Mouse (Mus musculus) intestine, postnatal 0 days (tissue): ENCODE measurements around the gene Cldn22. TPM values are rescaled to one million over a fixed set of nuclear protein-coding genes. Genes with fewer than 3 reads are reported as not detected.
A peak's percentile ranks its signal among the peaks of the same experiment; 100 is the strongest.

ENCODE experiments used
- ATAC-seq: fragments of 200-750 bp; cut with Nextera tagmentation; 2 replicates; pipeline ENCODE4 v1.8.0; 2017; ENCODE audit warnings: mild to moderate bottlenecking, moderate TSS enrichment, moderate library complexity
- H3K27ac ChIP-seq: fragments of 300-500 bp; sonication (generic); 2 replicates; pipeline ENCODE4 v1.5.1; 2014; ENCODE audit warnings: mild to moderate bottlenecking, low read depth, low read length, moderate library complexity
- H3K27me3 ChIP-seq: fragments of 300-500 bp; sonication (generic); replicated peaks from 2 replicates; pipeline ENCODE4 v1.6.1; 2014; ENCODE audit warnings: low read length, mixed read lengths; ENCODE audit not compliant: control insufficient read depth, insufficient read depth
- H3K36me3 ChIP-seq: fragments of 300-500 bp; sonication (generic); 2 replicates; pipeline ENCODE4 v1.6.1; 2014; ENCODE audit warnings: mild to moderate bottlenecking, moderate library complexity; ENCODE audit not compliant: control insufficient read depth, insufficient read depth
- H3K4me1 ChIP-seq: fragments of 300-500 bp; sonication (generic); replicated peaks from 2 replicates; pipeline ENCODE4 v1.6.1; 2014; ENCODE audit warnings: antibody characterized with exemption, low read length, mixed read lengths; ENCODE audit not compliant: control insufficient read depth, insufficient read depth
- H3K4me2 ChIP-seq: fragments of 300-500 bp; sonication (generic); replicated peaks from 2 replicates; pipeline ENCODE4 v1.6.1; 2014; ENCODE audit warnings: low read depth, mild to moderate bottlenecking, moderate library complexity
- H3K4me3 ChIP-seq: fragments of 300-500 bp; sonication (generic); 2 replicates; pipeline ENCODE4 v1.5.1; 2014; ENCODE audit warnings: low read depth, low read length
- H3K9ac ChIP-seq: fragments of 300-500 bp; sonication (generic); 2 replicates; pipeline ENCODE4 v1.6.1; 2014; ENCODE audit warnings: mild to moderate bottlenecking, low read depth, low read length
- H3K9me3 ChIP-seq: fragments of 300-500 bp; sonication (generic); 2 replicates; pipeline ENCODE4 v1.6.1; 2016; ENCODE audit warnings: mixed run types; ENCODE audit not compliant: control insufficient read depth
- CTCF ChIP-seq: sonication (generic); IDR thresholded peaks from 2 replicates; pipeline ENCODE4 v1.5.1; 2016; ENCODE audit warnings: low read depth, mild to moderate bottlenecking, control low read depth, antibody characterized with exemption, moderate library complexity
- WGBS: fragments of 180-500 bp; shearing (Covaris S2); extraction: QIAGEN DNeasy Blood & Tissue Kit; methylation state at CpG from one replicate; pipeline ENCODE4 v1.1.7; 2014; 5-methylcytosine and 5-hydroxymethylcytosine counted together
- polyA plus RNA-seq: library from polyadenylated mRNA; unstranded; fragments of >200 nt; fragmentation: Nextera tagmentation; extraction: Ambion mirVana; gene quantifications from 2 replicates; pipeline ENCODE4 v1.2.1, GENCODE M21; 2015

Cldn22 gene
- polyA plus RNA-seq, 1 experiment from 2014 or later = not detected

DNA sequence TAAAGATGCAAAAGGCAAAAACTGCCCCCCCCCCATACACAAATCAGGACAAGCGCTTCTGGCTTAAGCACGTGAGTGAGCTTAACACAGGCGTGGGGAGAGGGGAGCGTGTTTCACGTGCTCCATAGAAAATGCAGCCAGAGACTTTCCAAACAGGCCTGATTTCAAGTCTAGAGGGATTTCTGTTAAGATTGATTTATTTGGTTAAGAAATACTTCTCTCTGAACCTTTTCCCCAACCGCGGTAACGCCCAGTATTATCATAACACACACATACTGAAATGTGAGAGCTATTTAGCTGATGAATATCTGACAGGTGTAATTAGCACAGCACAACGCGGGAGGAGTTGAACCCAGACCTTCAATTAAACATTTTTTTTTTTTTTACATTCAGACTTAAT is 505 bp upstream of the Cldn22 start:
- WGBS = 42% methylated on average over 10 of the region's 10 CpGs
- Histone ChIP-seq H3K9me3 (no peaks in the 10 kb centered on the region), H3K9ac (no peak overlapping the region), H3K4me1 (no peaks in the 10 kb centered on the region), H3K36me3 (peaks cover 5% of the 10 kb centered on the region; the same call in 1 of the 2 replicates), H3K4me3 (no peak overlapping the region), H3K27ac (no peak overlapping the region), H3K4me2 (no peak overlapping the region), H3K27me3 (no peaks in the 10 kb centered on the region)
- no peak for ATAC-seq
- no peak for TF ChIP-seq CTCF

DNA sequence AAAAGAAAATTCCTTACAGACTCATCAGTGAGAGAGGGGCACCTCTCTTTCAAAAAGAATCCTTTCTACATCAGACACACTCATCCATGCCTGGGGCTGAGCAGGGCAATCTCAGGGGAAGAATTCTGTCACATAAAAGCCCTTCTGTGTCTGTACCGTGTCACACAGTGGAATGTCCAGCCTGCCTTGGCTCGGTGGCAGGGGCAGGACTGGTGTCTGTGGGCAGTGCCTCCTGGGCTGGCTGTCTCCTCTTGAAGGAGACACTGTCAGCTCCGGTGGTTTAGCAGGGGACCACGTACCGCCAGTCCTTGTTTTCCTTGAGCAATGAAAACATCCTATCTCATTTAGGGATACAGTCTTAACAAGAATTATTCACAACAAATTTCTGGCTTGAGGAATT is 1.3 kb downstream of the Cldn22 start:
- Histone ChIP-seq H3K27me3 (no peaks in the 10 kb centered on the region), H3K9me3 (no peaks in the 10 kb centered on the region), H3K27ac (no peak overlapping the region), H3K4me1 (no peaks in the 10 kb centered on the region), H3K4me2 (no peak overlapping the region), H3K36me3 (peaks cover 22% of the 10 kb centered on the region), H3K4me3 (no peak overlapping the region), H3K9ac (no peak overlapping the region)
- ATAC-seq = no peak
- TF ChIP-seq CTCF = no peak
- WGBS = 72% methylated on average over 5 of the region's 5 CpGs

DNA sequence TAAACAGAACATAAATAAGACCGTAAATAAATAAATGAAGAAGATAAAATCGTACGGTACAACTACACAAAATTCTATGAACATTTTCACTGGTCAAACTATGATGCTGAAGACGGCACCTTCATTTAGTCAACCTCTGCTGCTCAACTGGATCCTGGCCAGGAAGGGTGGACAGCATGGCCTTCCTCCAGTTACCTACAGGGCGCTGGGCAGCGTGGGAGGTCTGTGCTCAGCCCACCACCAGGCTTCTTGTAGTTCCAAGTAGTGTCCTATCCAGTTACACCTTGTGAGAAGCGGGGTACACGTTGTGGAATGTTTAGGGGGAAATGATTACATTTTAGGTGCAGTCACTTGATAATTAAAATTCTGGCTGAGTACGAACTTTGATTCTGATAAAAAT is 2.6 kb downstream of the Cldn22 start:
- no peaks in the 10 kb centered on the region for H3K27me3 ChIP-seq
- no peak overlapping the region for H3K27ac ChIP-seq
- no peak overlapping the region for H3K4me2 ChIP-seq
- no peak overlapping the region for H3K4me3 ChIP-seq
- WGBS = 81% methylated on average over 9 of the region's 9 CpGs
- H3K4me1 ChIP-seq = no peaks in the 10 kb centered on the region
- no peak for ATAC-seq
- H3K9me3 ChIP-seq = no peaks in the 10 kb centered on the region
- peaks cover 33% of the 10 kb centered on the region for H3K36me3 ChIP-seq
- TF ChIP-seq CTCF = no peak
- no peak overlapping the region for H3K9ac ChIP-seq

DNA sequence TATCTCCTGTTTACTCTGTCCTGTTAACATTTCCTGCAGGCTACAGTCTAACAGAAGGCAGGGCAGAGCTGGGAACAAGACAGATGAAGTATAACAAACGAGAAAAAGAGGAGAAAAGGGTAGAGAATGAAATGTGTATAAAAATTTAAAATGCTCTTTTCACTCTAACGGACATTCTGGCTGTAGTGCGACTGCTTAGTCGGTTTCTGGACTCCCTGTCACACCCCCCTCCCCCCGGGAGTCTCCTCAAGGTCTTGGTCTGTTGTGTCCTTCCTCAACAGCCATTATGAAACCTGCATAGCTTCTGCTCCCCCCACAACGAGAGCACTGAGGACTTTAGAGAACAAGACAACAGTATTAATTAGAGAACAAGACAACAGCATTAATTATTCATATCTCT is 8.3 kb downstream of the Cldn22 start:
- ATAC-seq = no peak
- Histone ChIP-seq H3K27me3 (no peaks in the 10 kb centered on the region), H3K9me3 (no peaks in the 10 kb centered on the region), H3K27ac (no peak overlapping the region), H3K36me3 (peaks cover 33% of the 10 kb centered on the region), H3K9ac (no peak overlapping the region), H3K4me2 (no peak overlapping the region), H3K4me3 (no peak overlapping the region), H3K4me1 (no peaks in the 10 kb centered on the region)
- 62% methylated on average over 6 of the region's 6 CpGs for WGBS
- no peak for TF ChIP-seq CTCF

DNA sequence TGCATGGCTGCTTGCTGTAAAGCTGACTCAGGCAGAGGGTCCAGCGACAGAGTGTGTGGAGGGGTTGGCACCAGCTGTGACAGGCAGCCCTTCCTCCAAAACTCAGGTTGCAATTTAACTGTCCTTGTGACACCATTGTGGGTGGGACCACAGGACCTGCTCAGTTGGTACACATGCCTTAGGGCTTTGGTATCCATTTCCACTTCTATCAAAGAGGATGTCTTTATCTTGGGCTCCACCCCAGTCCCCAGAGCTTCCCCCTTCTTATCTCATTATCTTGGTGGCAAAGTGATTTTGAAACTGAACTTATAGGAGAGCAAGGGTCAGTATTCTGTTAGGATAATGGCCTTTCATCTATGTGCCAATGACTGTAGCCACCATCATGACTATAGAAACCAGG is 9.7 kb downstream of the Cldn22 start:
- Histone ChIP-seq H3K9ac (no peak overlapping the region), H3K4me1 (no peaks in the 10 kb centered on the region)
- no peak for ATAC-seq

DNA sequence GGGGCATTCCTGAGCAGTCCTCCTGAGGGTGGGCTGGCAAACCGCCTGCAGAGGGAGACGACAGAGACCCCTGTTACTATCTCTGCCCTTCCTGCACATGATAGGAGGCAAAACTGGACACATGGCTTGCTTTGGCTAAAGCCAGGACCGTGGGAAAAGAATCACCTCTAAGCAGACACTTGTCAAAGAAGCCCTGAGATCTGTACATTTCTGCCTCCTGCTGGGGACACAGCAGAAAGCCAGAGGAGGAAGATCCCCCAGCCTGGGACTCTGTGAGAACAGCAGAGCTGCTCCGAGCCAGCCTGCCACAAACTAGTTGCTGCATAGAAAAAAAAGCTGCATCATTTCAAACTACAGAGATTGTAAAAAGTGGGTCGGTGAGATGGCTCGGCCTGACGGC is 18.8 kb downstream of the Cldn22 start:
- no peak for ATAC-seq
- no peaks in the 10 kb centered on the region for H3K9me3 ChIP-seq
- H3K27me3 ChIP-seq = no peaks in the 10 kb centered on the region
- no peak overlapping the region for H3K27ac ChIP-seq
- no peak overlapping the region for H3K4me2 ChIP-seq
- H3K36me3 ChIP-seq = peaks cover 50% of the 10 kb centered on the region
- TF ChIP-seq CTCF = peak; percentile 44
- H3K4me3 ChIP-seq = no peak overlapping the region
- no peak overlapping the region for H3K9ac ChIP-seq
- WGBS = 75% methylated on average over 7 of the region's 7 CpGs
- no peaks in the 10 kb centered on the region for H3K4me1 ChIP-seq

More for the DNA sequence above, 9.7 kb downstream of the Cldn22 start:
- Histone ChIP-seq H3K36me3 (peaks cover 27% of the 10 kb centered on the region), H3K27ac (no peak overlapping the region), H3K4me3 (no peak overlapping the region), H3K4me2 (no peak overlapping the region), H3K27me3 (no peaks in the 10 kb centered on the region), H3K9me3 (no peaks in the 10 kb centered on the region)
- TF ChIP-seq CTCF = no peak
- WGBS = 71% methylated on average over 1 of the region's 1 CpGs

DNA sequence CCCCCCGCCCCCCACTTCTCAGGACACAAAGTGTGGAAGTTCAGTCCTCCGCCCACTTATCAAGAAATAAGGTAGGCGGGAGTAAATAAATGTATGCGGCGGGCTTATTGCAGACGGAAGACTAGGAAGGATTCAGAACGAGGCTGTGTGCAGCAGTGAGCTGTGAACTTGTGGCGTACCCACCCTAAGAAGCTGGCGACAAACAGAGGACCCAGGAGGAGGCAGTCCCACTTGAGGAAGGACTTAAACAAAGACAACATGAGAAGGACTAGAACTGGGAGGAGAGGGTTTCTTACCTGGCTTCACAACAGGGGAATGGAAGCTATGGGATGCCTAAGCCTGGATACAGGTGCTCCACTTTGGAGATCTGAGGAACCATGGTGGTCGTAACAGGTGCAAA is 19.4 kb downstream of the Cldn22 start:
- Histone ChIP-seq H3K36me3 (peaks cover 56% of the 10 kb centered on the region), H3K27me3 (no peaks in the 10 kb centered on the region), H3K27ac (no peak overlapping the region), H3K4me2 (no peak overlapping the region), H3K9ac (no peak overlapping the region), H3K9me3 (no peaks in the 10 kb centered on the region), H3K4me1 (no peaks in the 10 kb centered on the region), H3K4me3 (no peak overlapping the region)
- no peak for ATAC-seq
- no peak for TF ChIP-seq CTCF
- 95% methylated on average over 10 of the region's 10 CpGs for WGBS
